Mouse (Mus musculus) megakaryocyte, embryonic 14.5 days (primary cell): Measurements from ENCODE around the gene Dglucy. TPM values are rescaled to one million over a fixed set of nuclear protein-coding genes. Genes with fewer than 3 reads are reported as not detected.

Experiments
- H3K27me3 ChIP-seq: replicated peaks from 2 replicates; pipeline ENCODE3; 2012; ENCODE audit warnings: inconsistent platforms
- H3K36me3 ChIP-seq: replicated peaks from 2 replicates; pipeline ENCODE3; 2012; ENCODE audit warnings: low read length, inconsistent platforms, mixed read lengths
- H3K4me1 ChIP-seq: 2 replicates; pipeline ENCODE4 v1.6.1; 2012; ENCODE audit warnings: inconsistent platforms
- H3K4me3 ChIP-seq: replicated peaks from 2 replicates; pipeline ENCODE3; 2012; ENCODE audit warnings: moderate library complexity, mild to moderate bottlenecking, inconsistent platforms
- H3K9me3 ChIP-seq: 2 replicates; pipeline ENCODE4 v1.6.1; 2012; ENCODE audit warnings: inconsistent platforms
- FLI1 ChIP-seq: IDR thresholded peaks from 2 replicates; pipeline ENCODE4 v1.6.1; 2012; ENCODE audit warnings: low read length, inconsistent platforms, mixed read lengths
- GATA1 ChIP-seq: IDR thresholded peaks from 3 replicates; pipeline ENCODE4 v1.6.1; 2012; ENCODE audit warnings: mixed read lengths, low read length, inconsistent platforms, borderline replicate concordance
- polyA plus RNA-seq: library from polyadenylated mRNA; stranded (reverse); fragments of >175 nt; gene quantifications from 2 replicates; pipeline ENCODE4 v1.2.3, GENCODE M21; 2012; ENCODE audit warnings: low replicate concordance; ENCODE audit not compliant: insufficient read depth

Gene Dglucy
- polyA plus RNA-seq: 1.0 TPM in 1 of 2 replicates, not detected in the other

DNA sequence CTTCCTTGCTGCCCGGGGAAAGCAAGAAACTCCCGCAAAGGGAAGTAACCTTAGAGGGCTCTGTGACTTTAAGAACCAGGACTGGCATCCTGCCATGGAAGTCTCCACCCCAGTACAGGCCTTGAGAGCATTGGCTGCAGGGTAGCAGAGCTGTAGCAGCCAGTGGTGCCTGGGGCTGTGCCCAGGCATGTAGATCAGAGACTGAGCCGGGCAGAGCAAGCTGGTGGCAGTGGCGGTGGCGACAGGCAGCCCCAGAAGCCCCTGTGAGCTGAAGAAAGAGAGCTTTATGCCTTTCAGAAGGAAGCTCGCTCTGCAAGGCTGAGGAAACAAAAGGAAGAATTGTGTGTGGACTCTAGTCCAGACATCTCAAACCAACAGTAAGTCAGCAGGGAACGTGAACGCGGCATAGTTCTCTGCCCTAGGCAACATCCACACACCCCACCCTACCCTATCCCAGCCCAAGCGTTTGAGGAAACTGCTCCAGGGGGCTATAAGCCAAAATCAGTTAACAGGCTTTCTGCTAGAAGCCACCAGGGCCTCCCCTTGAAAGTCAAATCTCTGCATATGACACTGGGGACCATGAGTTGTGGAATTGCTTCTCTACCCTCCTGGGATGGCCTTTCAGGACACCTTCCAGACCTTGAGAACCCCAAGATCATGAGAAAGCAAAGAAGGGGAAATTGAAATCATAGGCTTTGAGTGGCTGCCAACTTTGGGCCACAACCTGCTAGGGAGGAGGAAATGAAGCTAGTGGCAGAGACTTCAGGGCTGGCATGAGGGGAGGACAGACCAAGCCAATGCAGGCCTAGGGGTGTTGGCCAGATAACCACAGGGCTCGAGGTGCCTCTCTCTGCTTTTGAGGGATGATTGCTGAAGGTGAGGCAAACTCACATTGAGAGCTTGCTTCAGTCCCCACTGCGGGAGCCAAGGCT, at the start of gene Dglucy:
TSS of gene Dglucy (plus strand) at position 124 of the 932 bp plus-strand sequence.
- Histone ChIP-seq H3K4me1 (peaks cover 72% of the 10 kb centered on the region), H3K27me3 (peaks cover 22% of the 10 kb centered on the region), H3K36me3 (peaks cover 3% of the 10 kb centered on the region), H3K9me3 (no peaks in the 10 kb centered on the region), H3K4me3 (peak within 1 kb of the TSS; percentile 90)
- TF ChIP-seq FLI1 (no peak), GATA1 (no peak)

- H3K9me3 ChIP-seq: no peaks in the 10 kb centered on the region
- TF ChIP-seq GATA1 (no peak), FLI1 (no peak)
- no peak overlapping the region for H3K4me3 ChIP-seq
- no peaks in the 10 kb centered on the region for H3K36me3 ChIP-seq
- H3K27me3 ChIP-seq: no peaks in the 10 kb centered on the region
- H3K4me1 ChIP-seq: peaks cover 51% of the 10 kb centered on the region
These were observed 43.7 kb upstream of the Dglucy start for GRCm38 (mm10) chr12:100735156-100735555.

DNA sequence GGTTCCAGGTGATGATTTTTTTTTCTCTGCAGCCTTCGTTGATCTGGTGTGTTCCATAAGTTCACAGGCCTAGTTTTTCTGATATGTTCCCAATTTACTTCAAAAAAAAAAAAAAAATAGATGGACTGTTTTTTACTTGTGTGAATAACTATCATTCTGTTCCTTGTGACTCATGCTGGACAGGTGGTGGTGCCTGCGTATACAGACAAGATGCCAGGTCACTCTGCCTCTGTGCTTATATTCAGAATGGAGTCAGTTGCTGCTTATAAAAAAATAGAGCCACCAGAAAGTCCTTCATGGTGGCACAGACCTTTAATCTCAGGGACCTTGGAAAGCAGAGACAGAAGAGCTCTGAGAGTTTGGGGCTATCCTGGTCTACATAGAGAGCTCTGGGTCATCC, 43.3 kb upstream of the Dglucy start:
- Histone ChIP-seq H3K9me3 (no peaks in the 10 kb centered on the region), H3K4me3 (no peak overlapping the region), H3K27me3 (no peaks in the 10 kb centered on the region), H3K36me3 (no peaks in the 10 kb centered on the region), H3K4me1 (peaks cover 47% of the 10 kb centered on the region)
- TF ChIP-seq GATA1 (no peak), FLI1 (no peak)

GRCm38 (mm10) chr12:100738498-100738897, 40.4 kb upstream of the Dglucy start:
- no peaks in the 10 kb centered on the region for H3K27me3 ChIP-seq
- H3K9me3 ChIP-seq: peaks cover 6% of the 10 kb centered on the region; the same call in 1 of the 2 replicates
- peaks cover 23% of the 10 kb centered on the region for H3K4me1 ChIP-seq
- no peak for TF ChIP-seq GATA1
- TF ChIP-seq FLI1: no peak
- H3K36me3 ChIP-seq: peaks cover 7% of the 10 kb centered on the region
- no peak overlapping the region for H3K4me3 ChIP-seq

- H3K36me3 ChIP-seq: peaks cover 7% of the 10 kb centered on the region
- H3K4me1 ChIP-seq: peaks cover 23% of the 10 kb centered on the region
- TF ChIP-seq FLI1 (no peak), GATA1 (no peak)
- H3K27me3 ChIP-seq: no peaks in the 10 kb centered on the region
- peaks cover 6% of the 10 kb centered on the region; the same call in 1 of the 2 replicates for H3K9me3 ChIP-seq
- H3K4me3 ChIP-seq: no peak overlapping the region
These were observed 39.8 kb upstream of the Dglucy start for GRCm38 (mm10) chr12:100739011-100739570.

DNA sequence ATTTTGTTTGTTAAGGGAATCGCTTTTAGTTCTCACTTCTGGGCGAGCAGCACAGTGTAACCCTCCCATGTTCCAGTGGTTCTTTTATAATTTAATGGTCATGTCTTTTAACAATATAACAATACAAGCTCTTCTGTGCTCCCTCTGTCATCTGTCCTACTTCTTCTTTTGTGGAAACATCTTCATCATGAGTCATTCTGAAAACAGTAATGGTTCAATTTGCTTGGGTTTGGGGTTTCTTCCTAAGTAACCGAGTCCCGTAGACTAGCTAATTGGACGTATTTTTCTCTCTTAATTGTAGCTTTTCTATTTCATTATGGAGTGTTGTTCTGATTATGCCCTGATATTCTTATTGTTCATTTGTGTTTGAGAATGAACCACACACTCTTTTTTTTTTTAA, 38.5 kb upstream of the Dglucy start:
- no peaks in the 10 kb centered on the region for H3K27me3 ChIP-seq
- TF ChIP-seq FLI1 (no peak), GATA1 (no peak)
- peaks cover 12% of the 10 kb centered on the region for H3K4me1 ChIP-seq
- H3K36me3 ChIP-seq: peaks cover 7% of the 10 kb centered on the region
- H3K9me3 ChIP-seq: peaks cover 6% of the 10 kb centered on the region; the same call in 1 of the 2 replicates
- H3K4me3 ChIP-seq: no peak overlapping the region

DNA sequence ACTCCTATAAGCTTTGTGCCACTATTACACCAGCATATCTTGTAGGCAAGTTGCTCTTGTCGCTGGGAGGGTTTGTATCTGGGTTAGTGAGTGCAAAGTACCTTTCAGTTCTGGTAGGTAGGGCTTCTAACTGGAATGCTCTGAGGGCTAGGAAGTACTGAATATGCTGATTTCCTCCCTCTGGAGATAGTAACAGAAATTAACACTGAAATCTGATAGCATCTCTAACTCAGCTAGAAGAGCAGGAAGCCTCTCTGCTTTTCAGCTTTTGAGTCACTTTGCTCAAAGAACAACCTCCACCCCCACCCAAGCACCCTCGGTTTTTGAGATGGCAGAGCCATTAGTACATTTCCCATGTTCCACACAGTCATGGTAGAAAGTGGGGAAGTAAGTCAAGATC, 36.4 kb upstream of the Dglucy start:
- TF ChIP-seq GATA1 (no peak), FLI1 (no peak)
- H3K36me3 ChIP-seq: peaks cover 7% of the 10 kb centered on the region
- H3K4me3 ChIP-seq: no peak overlapping the region
- no peaks in the 10 kb centered on the region for H3K27me3 ChIP-seq
- peaks cover 12% of the 10 kb centered on the region for H3K4me1 ChIP-seq
- peaks cover 6% of the 10 kb centered on the region; the same call in 1 of the 2 replicates for H3K9me3 ChIP-seq

DNA sequence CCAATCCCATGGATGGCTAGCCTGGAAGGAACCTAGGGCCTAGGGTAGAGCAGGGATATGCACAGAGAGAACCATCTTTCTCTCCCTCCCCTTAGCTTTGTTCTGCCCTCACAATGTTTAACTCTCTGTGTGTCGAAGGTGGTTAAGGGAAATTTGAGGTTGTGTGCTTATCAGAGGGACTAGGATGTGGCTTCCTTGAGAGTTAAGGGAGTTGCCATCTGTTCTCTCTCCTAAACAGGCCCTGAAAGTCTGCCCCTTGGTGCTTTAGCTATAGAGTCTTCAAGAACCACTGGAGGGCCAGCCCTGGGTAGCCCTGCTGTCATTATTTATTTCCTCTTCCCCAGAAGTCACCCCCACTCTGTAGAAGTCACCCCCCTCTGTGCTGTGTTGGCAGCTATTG, 25.9 kb upstream of the Dglucy start:
- Histone ChIP-seq H3K9me3 (peaks cover 4% of the 10 kb centered on the region; the same call in 1 of the 2 replicates), H3K36me3 (peaks cover 6% of the 10 kb centered on the region), H3K4me1 (peaks cover 41% of the 10 kb centered on the region), H3K27me3 (no peaks in the 10 kb centered on the region), H3K4me3 (peak overlapping the region; percentile 12)
- TF ChIP-seq FLI1 (no peak), GATA1 (no peak)

- H3K4me3 ChIP-seq: no peak overlapping the region
- peaks cover 4% of the 10 kb centered on the region; the same call in 1 of the 2 replicates for H3K9me3 ChIP-seq
- H3K4me1 ChIP-seq: peaks cover 41% of the 10 kb centered on the region
- TF ChIP-seq GATA1: no peak
- H3K27me3 ChIP-seq: no peaks in the 10 kb centered on the region
- peaks cover 6% of the 10 kb centered on the region for H3K36me3 ChIP-seq
These were observed 25.1 kb upstream of the Dglucy start for GRCm38 (mm10) chr12:100753716-100754115.

GRCm38 (mm10) chr12:100757427-100757826, 21.4 kb upstream of the Dglucy start:
- H3K36me3 ChIP-seq: peaks cover 6% of the 10 kb centered on the region
- no peaks in the 10 kb centered on the region for H3K27me3 ChIP-seq
- no peak for TF ChIP-seq FLI1
- no peak for TF ChIP-seq GATA1
- H3K4me3 ChIP-seq: no peak overlapping the region
- H3K4me1 ChIP-seq: peaks cover 61% of the 10 kb centered on the region
- peaks cover 4% of the 10 kb centered on the region; the same call in 1 of the 2 replicates for H3K9me3 ChIP-seq
